Mouse (Mus musculus): ENCODE results near the gene Lrrc10. TPM values are rescaled to one million over a fixed set of nuclear protein-coding genes. Genes with fewer than 3 reads are reported as not detected.
A peak's percentile ranks its signal among the peaks of the same experiment; 100 is the strongest.
"Not testable (repeated sequence)": the region's sequence is repeated elsewhere in the genome, so short reads cannot be mapped to it uniquely, and the experiment has no call there.

Lrrc10 gene
- polyA plus RNA-seq, 1 experiment from 2014 or later: not detected

DNA sequence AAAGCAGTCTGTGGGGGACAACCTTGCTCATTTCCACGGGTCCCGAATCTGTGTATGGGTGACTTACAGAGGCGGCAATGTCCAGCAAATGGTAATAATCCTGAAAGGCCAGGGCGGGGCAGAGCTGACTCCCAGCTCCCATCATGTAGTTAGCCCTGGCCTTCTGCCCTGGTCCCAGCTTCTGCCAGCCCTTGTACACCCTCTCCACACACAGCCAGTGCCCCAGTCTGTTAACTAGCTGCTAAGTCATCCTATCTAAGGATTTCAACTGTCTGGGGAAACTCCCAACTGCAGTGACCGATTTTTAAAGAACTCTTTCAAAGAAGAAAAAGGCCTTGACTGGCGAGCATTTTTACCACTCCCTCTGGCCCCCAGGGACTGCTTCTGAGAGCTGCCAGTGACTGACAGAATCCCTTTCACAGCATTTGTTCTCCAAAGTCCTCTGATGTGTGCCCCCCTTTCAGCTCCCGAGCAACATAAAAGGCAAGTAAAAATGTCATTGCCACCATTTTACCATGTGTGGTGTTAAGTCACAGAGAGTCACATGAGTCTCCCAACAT, 26.8 kb upstream of the Lrrc10 start:
- Histone ChIP-seq H3K4me3 (no peak overlapping the region), H3K36me3 (replicated peaks) (no peaks in the 10 kb centered on the region), H3K4me1 (peaks cover 16% of the 10 kb centered on the region), H3K27ac (no peak overlapping the region), H3K9me3 (no peaks in the 10 kb centered on the region), H3K4me2 (no peak overlapping the region), H3K9ac (no peak overlapping the region), H3K27me3 (replicated peaks) (no peaks in the 10 kb centered on the region)
- 39% methylated on average over 7 of the region's 7 CpGs for WGBS
- ATAC-seq (replicated peaks): 0 out of 2 replicates have a peak, but pooled peaks have one; percentile 41

DNA sequence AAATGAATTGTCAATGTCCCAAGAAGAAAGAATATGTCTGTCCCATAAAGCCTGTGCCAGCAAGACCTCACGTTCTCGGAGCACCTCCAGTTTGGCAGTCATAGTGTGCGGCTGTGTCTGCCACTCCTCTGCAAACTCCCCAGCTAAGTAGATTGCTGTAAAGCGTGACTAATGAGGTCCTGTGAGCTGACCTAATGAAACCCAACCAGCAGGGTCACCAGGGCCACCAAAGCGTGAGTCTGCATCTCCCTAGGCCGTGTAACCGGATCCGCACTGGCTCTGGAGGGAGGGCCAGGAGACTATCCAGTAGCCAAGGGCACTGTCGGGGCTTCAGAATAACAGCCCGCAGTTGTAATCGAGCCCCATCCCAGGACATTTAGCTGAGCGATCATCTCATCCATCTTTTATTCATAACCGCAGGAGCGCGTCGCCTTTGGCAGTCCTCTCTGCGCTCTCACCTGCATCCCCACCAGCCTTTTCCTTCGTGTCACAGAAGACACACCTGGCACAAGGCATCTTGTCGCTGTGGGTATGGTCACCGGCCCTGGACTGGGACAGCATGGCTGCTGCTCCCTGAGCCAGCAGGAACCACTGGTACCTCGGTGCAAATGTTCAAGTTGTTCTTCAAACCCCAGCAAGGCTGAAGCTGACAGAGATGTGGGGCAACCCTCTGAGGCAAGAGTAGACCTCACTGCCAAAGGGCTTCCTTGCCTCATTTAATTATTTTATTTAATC, 24.0 kb upstream of the Lrrc10 start:
- peaks cover 13% of the 10 kb centered on the region for H3K4me1 ChIP-seq
- H3K9me3 ChIP-seq: no peaks in the 10 kb centered on the region
- H3K27ac ChIP-seq: no peak overlapping the region
- no peak for ATAC-seq (replicated peaks)
- no peak overlapping the region for H3K9ac ChIP-seq
- no peaks in the 10 kb centered on the region; the same call in 1 of the 2 replicates for H3K27me3 ChIP-seq (replicated peaks)
- no peak overlapping the region for H3K4me3 ChIP-seq
- H3K36me3 ChIP-seq (replicated peaks): no peaks in the 10 kb centered on the region
- H3K4me2 ChIP-seq: no peak overlapping the region
- 22% methylated on average over 21 of the region's 21 CpGs for WGBS

DNA sequence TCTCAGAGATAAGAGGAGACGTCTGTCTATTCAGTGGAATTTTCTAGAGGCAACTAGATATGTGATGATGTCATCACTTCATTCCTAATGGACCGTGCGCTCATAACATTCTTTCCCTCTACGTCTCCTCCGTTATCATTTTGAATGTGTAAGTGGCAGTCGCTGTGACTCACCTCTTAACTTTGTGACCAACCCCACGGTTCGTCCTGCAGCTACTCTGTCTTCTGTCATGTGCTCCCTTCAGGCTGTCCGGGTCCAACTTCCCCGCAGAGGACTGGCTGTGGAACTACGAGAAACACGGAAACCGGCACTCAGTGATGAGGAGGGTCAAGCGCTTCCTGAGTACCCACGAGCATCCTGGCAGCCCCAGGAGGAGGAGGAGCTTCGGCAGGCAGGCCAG, 21.4 kb upstream of the Lrrc10 start:
- H3K36me3 ChIP-seq (replicated peaks): no peaks in the 10 kb centered on the region
- H3K9ac ChIP-seq: no peak overlapping the region
- H3K27me3 ChIP-seq (replicated peaks): no peaks in the 10 kb centered on the region; the same call in 1 of the 2 replicates
- no peak for ATAC-seq (replicated peaks)
- peaks cover 4% of the 10 kb centered on the region; the same call in 1 of the 2 replicates for H3K4me1 ChIP-seq
- no peaks in the 10 kb centered on the region for H3K9me3 ChIP-seq
- no peak overlapping the region for H3K4me3 ChIP-seq
- WGBS: 75% methylated on average over 16 of the region's 16 CpGs
- no peak overlapping the region for H3K4me2 ChIP-seq
- H3K27ac ChIP-seq: no peak overlapping the region

DNA sequence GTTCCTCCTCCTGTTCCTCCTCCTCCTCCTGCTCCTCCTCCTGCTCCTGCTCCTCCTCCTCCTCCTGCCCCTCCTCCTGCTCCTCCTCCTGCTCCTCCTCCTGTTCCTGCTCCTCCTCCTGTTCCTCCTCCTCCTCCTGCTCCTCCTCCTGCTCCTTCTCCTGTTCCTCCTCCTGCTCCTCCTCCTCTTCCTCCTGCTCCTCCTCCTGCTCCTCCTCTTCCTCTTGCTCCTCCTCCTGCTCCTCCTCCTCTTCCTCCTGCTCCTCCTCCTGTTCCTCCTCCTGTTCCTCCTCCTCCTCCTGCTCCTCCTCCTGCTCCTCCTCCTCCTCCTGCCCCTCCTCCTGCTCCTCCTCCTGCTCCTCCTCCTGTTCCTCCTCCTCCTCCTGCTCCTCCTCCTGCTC, 19.4 kb upstream of the Lrrc10 start:
- H3K4me1 ChIP-seq; H3K27me3 ChIP-seq (replicated peaks); H3K9me3 ChIP-seq; H3K4me2 ChIP-seq; ATAC-seq (replicated peaks); H3K36me3 ChIP-seq (replicated peaks); H3K4me3 ChIP-seq; H3K27ac ChIP-seq; H3K9ac ChIP-seq: not testable (repeated sequence)

DNA sequence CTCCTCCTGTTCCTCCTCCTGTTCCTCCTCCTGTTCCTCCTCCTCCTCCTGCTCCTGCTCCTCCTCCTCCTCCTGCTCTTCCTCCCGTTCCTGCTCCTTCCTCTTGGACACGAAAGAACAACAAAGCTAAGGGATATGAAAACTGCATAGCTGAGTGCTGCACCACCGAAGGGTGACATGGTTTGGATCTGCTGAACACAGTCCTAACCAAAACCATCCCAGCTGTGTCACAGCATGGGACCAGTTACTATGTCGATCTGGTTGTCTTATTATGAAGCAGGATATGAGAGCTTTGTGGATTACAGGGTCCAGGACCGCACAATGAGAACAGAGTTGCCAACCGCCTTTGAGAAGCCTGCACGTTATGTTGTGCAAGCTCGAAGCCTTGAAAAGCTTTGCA, 19.0 kb upstream of the Lrrc10 start:
- no peak overlapping the region for H3K4me3 ChIP-seq
- no peak overlapping the region for H3K4me2 ChIP-seq
- ATAC-seq (replicated peaks): no peak
- H3K27me3 ChIP-seq (replicated peaks): no peaks in the 10 kb centered on the region; the same call in 1 of the 2 replicates
- no peak overlapping the region for H3K9ac ChIP-seq
- H3K9me3 ChIP-seq: no peaks in the 10 kb centered on the region
- WGBS: 80% methylated on average over 8 of the region's 8 CpGs
- H3K4me1 ChIP-seq: peaks cover 2% of the 10 kb centered on the region; the same call in 1 of the 2 replicates
- no peaks in the 10 kb centered on the region for H3K36me3 ChIP-seq (replicated peaks)
- no peak overlapping the region for H3K27ac ChIP-seq

DNA sequence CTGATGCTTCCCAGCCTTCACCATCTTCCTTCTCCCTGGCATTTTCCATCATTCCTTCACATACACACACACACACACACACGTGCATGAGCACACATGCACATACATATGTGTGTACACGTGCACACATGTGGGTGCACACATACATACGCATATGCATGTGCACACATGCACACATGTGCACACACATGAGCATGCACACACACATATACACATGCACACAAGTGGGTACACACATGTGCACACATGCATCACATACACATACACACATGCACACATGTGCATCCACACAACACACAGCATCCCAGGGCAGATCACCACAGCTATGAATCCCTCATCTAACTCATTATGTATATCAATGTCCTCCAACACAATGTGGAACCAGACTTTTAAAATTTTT, 14.0 kb upstream of the Lrrc10 start:
- no peak overlapping the region for H3K9ac ChIP-seq
- no peaks in the 10 kb centered on the region for H3K27me3 ChIP-seq (replicated peaks)
- H3K4me1 ChIP-seq: peaks cover 2% of the 10 kb centered on the region; the same call in 1 of the 2 replicates
- no peaks in the 10 kb centered on the region for H3K36me3 ChIP-seq (replicated peaks)
- no peaks in the 10 kb centered on the region for H3K9me3 ChIP-seq
- H3K4me2 ChIP-seq: no peak overlapping the region
- no peak overlapping the region for H3K4me3 ChIP-seq
- 89% methylated on average over 3 of the region's 3 CpGs for WGBS
- H3K27ac ChIP-seq: no peak overlapping the region
- no peak for ATAC-seq (replicated peaks)

DNA sequence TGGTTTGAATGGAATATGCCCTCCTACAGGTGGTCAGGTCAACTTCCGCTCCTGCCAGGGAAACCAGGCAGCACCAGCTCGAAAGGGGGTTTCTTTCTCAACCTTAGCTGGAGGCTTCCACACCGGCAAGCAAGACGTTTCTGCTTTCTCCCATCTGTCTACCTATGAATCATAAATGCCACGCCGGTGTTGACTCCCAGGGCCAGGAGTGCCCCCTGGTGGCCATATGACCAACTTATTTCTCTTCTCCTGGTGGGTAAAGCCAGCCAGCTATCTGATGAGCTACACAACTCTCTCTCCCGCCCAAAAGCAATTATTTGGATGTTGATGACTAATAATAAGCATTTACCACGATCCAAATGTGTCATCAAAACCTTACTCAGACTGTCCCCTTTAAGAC, 11.4 kb upstream of the Lrrc10 start:
- no peaks in the 10 kb centered on the region for H3K9me3 ChIP-seq
- H3K4me3 ChIP-seq: no peak overlapping the region
- 0 out of 2 replicates have a peak, but pooled peaks have one; percentile 54 for ATAC-seq (replicated peaks)
- no peaks in the 10 kb centered on the region for H3K36me3 ChIP-seq (replicated peaks)
- no peak overlapping the region for H3K4me2 ChIP-seq
- no peak overlapping the region for H3K9ac ChIP-seq
- WGBS: 25% methylated on average over 8 of the region's 8 CpGs
- H3K4me1 ChIP-seq: peaks cover 2% of the 10 kb centered on the region; the same call in 1 of the 2 replicates
- no peak overlapping the region for H3K27ac ChIP-seq
- no peaks in the 10 kb centered on the region for H3K27me3 ChIP-seq (replicated peaks)

DNA sequence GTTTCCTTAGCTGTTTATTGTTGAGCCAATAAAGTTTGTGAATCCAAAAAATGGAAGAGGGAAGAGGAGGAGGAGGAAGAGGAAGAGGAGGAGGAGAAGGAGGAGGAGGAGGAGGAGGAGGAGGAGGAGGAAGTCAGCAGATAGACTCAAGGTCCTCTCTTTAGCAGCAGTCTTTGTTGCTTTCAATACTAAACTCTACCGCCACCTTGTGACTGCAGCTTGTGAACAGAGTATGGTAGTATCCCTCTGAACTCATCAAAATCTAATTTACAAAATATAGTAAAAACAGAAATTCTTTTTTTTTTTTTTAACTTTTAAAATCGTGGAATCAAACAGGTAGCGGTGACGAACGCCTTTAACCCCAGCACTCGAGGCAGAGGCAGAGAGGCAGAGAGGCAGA, 4.8 kb upstream of the Lrrc10 start:
- Histone ChIP-seq H3K27ac (no peak overlapping the region), H3K9me3 (no peaks in the 10 kb centered on the region), H3K4me2 (no peak overlapping the region), H3K4me1 (no peaks in the 10 kb centered on the region), H3K4me3 (no peak overlapping the region), H3K9ac (no peak overlapping the region), H3K36me3 (replicated peaks) (no peaks in the 10 kb centered on the region), H3K27me3 (replicated peaks) (no peaks in the 10 kb centered on the region)
- WGBS: 70% methylated on average over 6 of the region's 6 CpGs
- ATAC-seq (replicated peaks): no peak

DNA sequence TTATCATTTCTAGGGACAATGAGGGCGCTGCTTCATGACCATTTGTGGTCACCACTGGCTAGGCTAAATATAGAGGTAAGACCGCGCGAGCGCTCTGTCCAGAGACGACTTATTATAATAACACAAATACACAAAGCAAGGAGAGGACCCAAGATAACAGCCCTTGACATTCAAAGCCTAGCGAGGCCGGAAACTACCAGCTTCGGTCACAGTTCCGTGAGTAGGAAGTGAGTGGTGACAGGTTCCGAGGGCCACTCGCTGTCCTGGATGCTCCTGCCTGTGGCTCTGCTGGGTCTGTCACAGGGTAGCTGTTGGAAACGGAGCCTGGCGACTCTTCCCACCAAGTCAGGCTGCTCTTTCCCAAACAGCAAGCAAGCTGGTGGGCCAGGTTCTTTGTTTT, 2.8 kb upstream of the Lrrc10 start:
- Histone ChIP-seq H3K9ac (no peak overlapping the region), H3K36me3 (replicated peaks) (no peaks in the 10 kb centered on the region), H3K4me1 (0 out of 2 replicates have a peak, but pooled peaks cover 3% of the 10 kb centered on the region), H3K4me3 (no peak overlapping the region), H3K27me3 (replicated peaks) (no peaks in the 10 kb centered on the region), H3K9me3 (no peaks in the 10 kb centered on the region), H3K4me2 (no peak overlapping the region), H3K27ac (no peak overlapping the region)
- ATAC-seq (replicated peaks): no peak
- WGBS: 87% methylated on average over 14 of the region's 14 CpGs

DNA sequence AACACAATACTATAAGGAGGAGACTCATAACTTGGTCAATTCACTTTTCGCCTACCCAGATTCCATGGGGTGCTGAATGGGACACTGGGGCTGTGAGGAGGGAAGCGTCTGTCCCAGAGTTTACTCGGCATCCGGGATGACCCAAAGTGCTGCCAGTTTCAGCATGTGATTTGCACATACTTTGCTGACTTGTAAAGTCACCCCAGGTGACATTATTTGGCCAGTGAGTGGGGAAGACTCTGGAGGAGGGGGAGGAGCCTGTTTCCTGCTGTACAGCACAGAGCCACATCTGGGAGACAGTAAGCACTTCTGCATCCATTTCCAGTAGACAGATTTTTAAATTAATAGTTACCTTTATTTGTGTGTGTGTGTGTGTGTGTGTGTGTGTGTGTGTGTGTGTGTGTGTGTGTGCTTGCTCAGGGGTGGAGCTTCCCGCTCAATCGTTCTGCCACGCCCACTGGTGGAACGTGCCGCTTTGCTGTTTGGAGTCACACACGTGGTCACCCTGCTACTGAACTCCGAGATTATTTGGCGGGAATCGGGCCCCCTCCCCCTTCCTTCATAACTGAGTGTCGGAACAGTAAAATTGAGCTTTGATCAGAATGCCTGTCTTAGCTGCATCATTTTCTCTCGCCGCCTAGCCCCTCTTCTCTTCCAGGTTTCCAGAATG, 1.5 kb upstream of the Lrrc10 start:
- H3K4me3 ChIP-seq; H3K27ac ChIP-seq; H3K27me3 ChIP-seq (replicated peaks); H3K4me1 ChIP-seq; ATAC-seq (replicated peaks); H3K36me3 ChIP-seq (replicated peaks); H3K4me2 ChIP-seq; H3K9me3 ChIP-seq; H3K9ac ChIP-seq: not testable (repeated sequence)
- whole genome bisulfite sequencing: 46% methylated on average over 16 of the region's 16 CpGs

DNA sequence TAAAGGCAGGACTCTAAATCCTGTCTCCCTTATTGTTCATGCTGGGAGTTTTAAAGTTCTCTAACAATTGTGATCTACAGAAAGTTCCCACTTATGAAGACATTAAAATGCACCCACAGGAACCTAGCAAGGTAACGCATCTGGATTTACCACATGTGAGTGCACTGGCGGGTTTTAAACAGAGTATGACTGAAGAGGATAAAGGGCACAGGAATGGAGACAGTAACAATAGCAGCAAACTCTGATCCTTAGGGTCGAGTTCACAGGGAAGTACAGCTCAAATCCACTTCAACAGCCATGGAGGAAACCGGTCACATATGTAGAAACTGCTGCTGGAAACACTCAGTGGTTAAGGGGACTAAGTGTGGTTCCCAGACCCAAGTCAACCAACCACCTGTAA, 4.1 kb downstream of the Lrrc10 start:
- H3K27me3 ChIP-seq (replicated peaks): no peaks in the 10 kb centered on the region
- H3K9me3 ChIP-seq: no peaks in the 10 kb centered on the region
- ATAC-seq (replicated peaks): no peak
- no peak overlapping the region for H3K27ac ChIP-seq
- H3K9ac ChIP-seq: no peak overlapping the region
- H3K4me1 ChIP-seq: 0 out of 2 replicates have a peak, but pooled peaks cover 3% of the 10 kb centered on the region
- WGBS: 79% methylated on average over 4 of the region's 4 CpGs
- H3K36me3 ChIP-seq (replicated peaks): peaks cover 42% of the 10 kb centered on the region
- H3K4me3 ChIP-seq: no peak overlapping the region
- H3K4me2 ChIP-seq: no peak overlapping the region

DNA sequence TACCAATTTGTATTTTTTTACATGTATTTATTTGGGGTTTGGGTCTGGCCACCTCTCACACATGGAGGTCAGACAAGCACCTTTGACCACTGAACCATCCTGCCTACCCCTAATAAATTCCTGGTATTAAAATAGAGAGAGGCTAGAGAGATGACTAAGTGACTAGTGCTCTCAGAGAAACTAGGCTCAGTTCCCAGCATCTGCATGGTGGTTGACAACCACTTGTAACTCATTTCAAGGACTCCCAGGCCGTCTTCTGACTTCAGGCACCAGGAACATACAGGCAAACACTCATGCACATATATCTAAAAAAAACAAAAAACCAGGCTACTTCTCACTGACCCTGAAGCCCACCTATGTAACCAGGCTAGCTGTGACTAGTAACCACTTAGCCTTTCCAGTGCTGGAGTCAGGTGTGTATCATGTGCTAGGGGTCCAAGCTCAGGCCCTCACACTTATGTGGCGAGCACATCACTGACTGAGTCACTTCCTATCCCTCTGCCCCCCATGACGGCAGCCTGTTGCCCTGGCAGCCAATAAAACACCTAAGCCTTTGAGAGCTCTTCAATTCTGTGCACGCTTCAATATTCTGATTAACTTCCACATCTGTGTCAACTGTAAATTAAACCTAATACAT, 4.9 kb downstream of the Lrrc10 start:
- Histone ChIP-seq H3K27ac (no peak overlapping the region), H3K4me1 (0 out of 2 replicates have a peak, but pooled peaks cover 3% of the 10 kb centered on the region), H3K36me3 (replicated peaks) (peaks cover 50% of the 10 kb centered on the region), H3K4me3 (no peak overlapping the region), H3K4me2 (no peak overlapping the region), H3K9me3 (no peaks in the 10 kb centered on the region), H3K27me3 (replicated peaks) (no peaks in the 10 kb centered on the region), H3K9ac (no peak overlapping the region)
- ATAC-seq (replicated peaks): no peak
- 80% methylated on average over 4 of the region's 4 CpGs for WGBS

Measured in midbrain, embryonic 15.5 days (tissue).